Mouse (Mus musculus) MEL (cell line): ENCODE data around the gene Cdc73. TPM values are rescaled to one million over a fixed set of nuclear protein-coding genes. Genes with fewer than 3 reads are reported as not detected.

Experiments used
- DNase-seq: peaks from one replicate; pipeline ENCODE4 v3.0.0; 2011; ENCODE audit warnings: low read depth, low spot score
- H3K27ac ChIP-seq: 2 replicates; pipeline ENCODE4 v1.5.1; 2012; ENCODE audit warnings: low read depth, mild to moderate bottlenecking, control low read depth, low read length, moderate library complexity; ENCODE audit not compliant: control insufficient read depth
- H3K27me3 ChIP-seq, 2 experiments: fragments of 150-350 bp in 1 of 2; sonication (generic) in 1 of 2; 2 replicates each; pipeline ENCODE4 v1.6.1; 2012; ENCODE audit warnings: low read length in 2 of 2, mild to moderate bottlenecking in 2 of 2, improper control_type of control experiment in 1 of 2, moderate library complexity in 1 of 2; ENCODE audit not compliant: insufficient read depth in 2 of 2, control insufficient read depth in 1 of 2
- H3K36me3 ChIP-seq, 2 experiments: 2 replicates each; pipeline ENCODE4 v1.6.1; 2012 to 2014; ENCODE audit warnings: low read length in 2 of 2, improper control_type of control experiment in 1 of 2, inconsistent platforms in 1 of 2, mild to moderate bottlenecking in 1 of 2; ENCODE audit not compliant: insufficient read depth in 2 of 2, control insufficient read depth in 1 of 2
- H3K4me1 ChIP-seq, 2 experiments: fragments of 150-350 bp in 1 of 2; sonication (generic) in 1 of 2; 2 replicates each; pipeline ENCODE4 v1.6.1; 2012; ENCODE audit warnings: low read length in 2 of 2, improper control_type of control experiment in 1 of 2, mild to moderate bottlenecking in 1 of 2; ENCODE audit not compliant: insufficient read depth in 2 of 2, control insufficient read depth in 1 of 2
- H3K4me3 ChIP-seq, 2 experiments: fragments of 150-350 bp in 1 of 2; sonication (generic) in 1 of 2; 2 replicates each; pipeline ENCODE4 v1.5.1; 2012; ENCODE audit warnings: low read depth in 2 of 2, low read length in 2 of 2, mild to moderate bottlenecking in 2 of 2, moderate library complexity in 2 of 2, control low read depth in 1 of 2, improper control_type of control experiment in 1 of 2; ENCODE audit not compliant: control insufficient read depth in 1 of 2, insufficient read depth in 1 of 2
- H3K79me2 ChIP-seq: 2 replicates; pipeline ENCODE4 v1.6.1; 2012; ENCODE audit warnings: mild to moderate bottlenecking, low read length, moderate library complexity; ENCODE audit not compliant: control insufficient read depth, poor library complexity, insufficient read depth
- H3K9ac ChIP-seq: 2 replicates; pipeline ENCODE4 v1.6.1; 2012; ENCODE audit warnings: low read depth, mild to moderate bottlenecking, control low read depth, low read length, moderate library complexity; ENCODE audit not compliant: control insufficient read depth, poor library complexity, severe bottlenecking
- H3K9me3 ChIP-seq: fragments of 150-350 bp; sonication (generic); replicated peaks from 2 replicates; pipeline ENCODE4 v1.6.1; 2012; ENCODE audit warnings: mild to moderate bottlenecking, low read length, improper control_type of control experiment, moderate library complexity; ENCODE audit not compliant: insufficient read depth
- BHLHE40 ChIP-seq: IDR thresholded peaks from 2 replicates; pipeline ENCODE4 v1.6.1; 2012; ENCODE audit warnings: low read depth, mild to moderate bottlenecking, inconsistent platforms, low read length, improper control_type of control experiment, borderline replicate concordance
- CHD1 ChIP-seq: IDR thresholded peaks from 2 replicates; pipeline ENCODE4 v1.6.1; 2012; ENCODE audit warnings: low read depth, mild to moderate bottlenecking, inconsistent platforms, low read length, improper control_type of control experiment
- E2F4 ChIP-seq: IDR thresholded peaks from 2 replicates; pipeline ENCODE4 v1.6.1; 2011; ENCODE audit warnings: low read depth, low read length, improper control_type of control experiment, borderline replicate concordance
- ELF1 ChIP-seq: IDR thresholded peaks from 2 replicates; pipeline ENCODE4 v1.6.1; 2014; ENCODE audit warnings: low read depth, mild to moderate bottlenecking, inconsistent platforms, low read length, improper control_type of control experiment, moderate library complexity
- EP300 ChIP-seq, 2 experiments: IDR thresholded peaks; 2 replicates each; pipeline ENCODE4 v1.6.1; 2011; ENCODE audit warnings: improper control_type of control experiment in 2 of 2, low read length in 2 of 2, low read depth in 1 of 2, mild to moderate bottlenecking in 1 of 2
- ETS1 ChIP-seq: IDR thresholded peaks from 2 replicates; pipeline ENCODE4 v1.6.1; 2012; ENCODE audit warnings: low read depth, mild to moderate bottlenecking, inconsistent platforms, low read length, improper control_type of control experiment, moderate library complexity
- GABPA ChIP-seq: IDR thresholded peaks from 2 replicates; pipeline ENCODE4 v1.6.1; 2012; ENCODE audit warnings: low read depth, mild to moderate bottlenecking, inconsistent platforms, low read length, improper control_type of control experiment, moderate library complexity
- JUND ChIP-seq: IDR thresholded peaks from 2 replicates; pipeline ENCODE4 v1.6.1; 2011; ENCODE audit warnings: low read depth, mild to moderate bottlenecking, improper control_type of control experiment, low read length
- MAFK ChIP-seq: IDR thresholded peaks from 2 replicates; pipeline ENCODE4 v1.6.1; 2011; ENCODE audit warnings: low read depth, mild to moderate bottlenecking, low read length, improper control_type of control experiment, borderline replicate concordance
- MEF2A ChIP-seq: IDR thresholded peaks from 2 replicates; pipeline ENCODE4 v1.6.1; 2014; ENCODE audit warnings: low read depth, mild to moderate bottlenecking, inconsistent platforms, low read length, improper control_type of control experiment; ENCODE audit not compliant: poor library complexity, insufficient replicate concordance, severe bottlenecking; ENCODE audit errors: extremely low read depth
- MXI1 ChIP-seq: IDR thresholded peaks from 2 replicates; pipeline ENCODE4 v1.6.1; 2011; ENCODE audit warnings: mild to moderate bottlenecking, low read depth, low read length, improper control_type of control experiment
- POLR2AphosphoS5 ChIP-seq: IDR thresholded peaks from 2 replicates; pipeline ENCODE4 v1.6.1; 2012; ENCODE audit warnings: low read depth, borderline replicate concordance, mild to moderate bottlenecking, inconsistent platforms, low read length, moderate library complexity, mixed read lengths
- RCOR1 ChIP-seq: IDR thresholded peaks from 2 replicates; pipeline ENCODE4 v1.6.1; 2012; ENCODE audit warnings: low read depth, mild to moderate bottlenecking, inconsistent platforms, low read length, improper control_type of control experiment
- SMC3 ChIP-seq: IDR thresholded peaks from 2 replicates; pipeline ENCODE4 v1.6.1; 2011; ENCODE audit warnings: low read depth, low read length, improper control_type of control experiment
- TBP ChIP-seq: IDR thresholded peaks from 2 replicates; pipeline ENCODE4 v1.8.0; 2011; ENCODE audit warnings: low read depth, low read length, improper control_type of control experiment
- USF2 ChIP-seq, 2 experiments: IDR thresholded peaks; 2 replicates each; pipeline ENCODE4 v1.6.1; 2011 to 2012; ENCODE audit warnings: improper control_type of control experiment in 2 of 2, low read length in 2 of 2, borderline replicate concordance in 1 of 2, inconsistent platforms in 1 of 2, low read depth in 1 of 2, mild to moderate bottlenecking in 1 of 2; ENCODE audit not compliant: insufficient read depth in 1 of 2
- polyA plus RNA-seq, 2 experiments: library from polyadenylated mRNA; stranded (reverse) in 1 of 2; unstranded in 1 of 2; fragments of >175 nt in 1 of 2; fragments of >200 nt in 1 of 2; gene quantifications; 2 replicates each; pipeline versions ENCODE4 v1.2.1 to v1.2.4; 2012; ENCODE audit warnings: low replicate concordance in 2 of 2, low read depth in 1 of 2; ENCODE audit not compliant: insufficient read length in 2 of 2, insufficient read depth in 1 of 2, missing spikeins in 1 of 2
- total RNA-seq: library from RNA; depleted of rRNA; stranded (reverse); fragments of 300-350 nt; gene quantifications from 2 replicates; pipeline ENCODE4 v1.2.3, GENCODE M21; 2012

Gene Cdc73
- total and polyA plus RNA-seq, 3 experiments = 11.6 to 65.8 (median 55.2) TPM

- TF ChIP-seq BHLHE40 (no peak), SMC3 (no peak), MXI1 (no peak), JUND (no peak), RCOR1 (no peak), MAFK (peak; percentile 67; the same call in 1 of the 2 replicates), E2F4 (no peak), MEF2A (no peak), ELF1 (no peak), GABPA (peak; percentile 47; the same call in 1 of the 2 replicates)
- H3K4me1 ChIP-seq = no peaks in the 10 kb centered on the region
- no peaks in the 10 kb centered on the region for H3K27me3 ChIP-seq
- H3K9me3 ChIP-seq = no peaks in the 10 kb centered on the region
- DNase-seq = peak; percentile 20
- H3K4me3 ChIP-seq = no peak overlapping the region
- no peak overlapping the region for H3K27ac ChIP-seq
- H3K36me3 ChIP-seq = peaks cover 5 to 15% of the 10 kb centered on the region in 2 experiments; a peak in 3 of 4 replicates
- no peak overlapping the region for H3K9ac ChIP-seq
- no peaks in the 10 kb centered on the region; the same call in 1 of the 2 replicates for H3K79me2 ChIP-seq
Observed at GRCm38 (mm10) chr1:143632854-143633587, 69.7 kb downstream of the Cdc73 start.

GRCm38 (mm10) chr1:143632361-143632760 is 70.3 kb downstream of the Cdc73 start:
- no peak for DNase-seq
- Histone ChIP-seq H3K9me3 (no peaks in the 10 kb centered on the region), H3K36me3 (peaks cover 5 to 20% of the 10 kb centered on the region in 2 experiments; a peak in 3 of 4 replicates), H3K4me3 (no peak overlapping the region), H3K4me1 (no peaks in the 10 kb centered on the region), H3K27me3 (no peaks in the 10 kb centered on the region), H3K27ac (no peak overlapping the region), H3K9ac (no peak overlapping the region), H3K79me2 (no peaks in the 10 kb centered on the region; the same call in 1 of the 2 replicates)
- TF ChIP-seq ETS1 = no peak
- TF ChIP-seq MAFK = no peak
- TF ChIP-seq ELF1 = no peak
- no peak for TF ChIP-seq EP300 (IDR thresholded peaks at IDR 0.05; ENCODE audit: low read depth in 1 of 2, low read length in 2 of 2)
- TF ChIP-seq CHD1 = no peak
- TF ChIP-seq TBP = no peak
- TF ChIP-seq BHLHE40 = no peak
- TF ChIP-seq POLR2AphosphoS5 = no peak
- TF ChIP-seq USF2 (IDR thresholded peaks at IDR 0.05; ENCODE audit: borderline replicate concordance in 1 of 2, insufficient read depth in 1 of 2, low read depth in 1 of 2, low read length in 2 of 2) = no peak
